Mouse (Mus musculus): ENCODE results near the gene Gm7168.
"Not testable (repeated sequence)": the region's sequence is repeated elsewhere in the genome, so short reads cannot be mapped to it uniquely, and the experiment has no call there.

Gm7168 gene

GRCm38 (mm10) chr17:13948073-13948472 is at the start of gene Gm7168:
Gm7168 (plus strand) TSS chr17:13948373.
- not testable (repeated sequence) for DNase-seq (ENCODE audit: low spot score)

GRCm38 (mm10) chr17:13898838-13899237 is 49.3 kb upstream of the Gm7168 start:
- DNase-seq (ENCODE audit: low spot score), result no peak

GRCm38 (mm10) chr17:13899241-13899640 is 48.9 kb upstream of the Gm7168 start:
- no peak for DNase-seq (ENCODE audit: low spot score)

GRCm38 (mm10) chr17:13903793-13904192 is 44.4 kb upstream of the Gm7168 start:
- DNase-seq (ENCODE audit: low spot score), result no peak

- no peak for DNase-seq (ENCODE audit: low spot score)
Measured at GRCm38 (mm10) chr17:13907082-13907481, 41.1 kb upstream of the Gm7168 start.

- no peak for DNase-seq (ENCODE audit: low spot score)
Measured at GRCm38 (mm10) chr17:13907681-13908080, 40.5 kb upstream of the Gm7168 start.

GRCm38 (mm10) chr17:13913951-13914350 is 34.2 kb upstream of the Gm7168 start:
- DNase-seq (ENCODE audit: low spot score), result no peak

- no peak for DNase-seq (ENCODE audit: low spot score)
Measured at GRCm38 (mm10) chr17:13914531-13914930, 33.6 kb upstream of the Gm7168 start.

- DNase-seq (ENCODE audit: low spot score), result no peak
Measured at GRCm38 (mm10) chr17:13920771-13921170, 27.4 kb upstream of the Gm7168 start.

GRCm38 (mm10) chr17:13923418-13923817 is 24.8 kb upstream of the Gm7168 start:
- DNase-seq (ENCODE audit: low spot score), result no peak

GRCm38 (mm10) chr17:13924588-13924987 is 23.6 kb upstream of the Gm7168 start:
- DNase-seq (ENCODE audit: low spot score), result no peak

GRCm38 (mm10) chr17:13925931-13926330 is 22.2 kb upstream of the Gm7168 start:
- no peak for DNase-seq (ENCODE audit: low spot score)

- no peak for DNase-seq (ENCODE audit: low spot score)
Measured at GRCm38 (mm10) chr17:13930421-13930820, 17.8 kb upstream of the Gm7168 start.

GRCm38 (mm10) chr17:13935364-13935763 is 12.8 kb upstream of the Gm7168 start:
- DNase-seq (ENCODE audit: low spot score), result not testable (repeated sequence)

GRCm38 (mm10) chr17:13937787-13938186 is 10.4 kb upstream of the Gm7168 start:
- no peak for DNase-seq (ENCODE audit: low spot score)

- no peak for DNase-seq (ENCODE audit: low spot score)
Measured at GRCm38 (mm10) chr17:13938652-13939051, 9.5 kb upstream of the Gm7168 start.

GRCm38 (mm10) chr17:13939231-13939630 is 8.9 kb upstream of the Gm7168 start:
- DNase-seq (ENCODE audit: low spot score), result not testable (repeated sequence)

GRCm38 (mm10) chr17:13940487-13940886 is 7.7 kb upstream of the Gm7168 start:
- no peak for DNase-seq (ENCODE audit: low spot score)

GRCm38 (mm10) chr17:13951570-13951969 is 3.4 kb downstream of the Gm7168 start:
- DNase-seq (ENCODE audit: low spot score), result not testable (repeated sequence)

GRCm38 (mm10) chr17:13958129-13958528 is 10.0 kb downstream of the Gm7168 start:
- not testable (repeated sequence) for DNase-seq (ENCODE audit: low spot score)

GRCm38 (mm10) chr17:13962245-13962644 is 14.1 kb downstream of the Gm7168 start:
- not testable (repeated sequence) for DNase-seq (ENCODE audit: low spot score)

- DNase-seq (ENCODE audit: low spot score), result not testable (repeated sequence)
Measured at GRCm38 (mm10) chr17:13965048-13965447, 16.9 kb downstream of the Gm7168 start.

- not testable (repeated sequence) for DNase-seq (ENCODE audit: low spot score)
Measured at GRCm38 (mm10) chr17:13969917-13970316, 21.7 kb downstream of the Gm7168 start.

- DNase-seq (ENCODE audit: low spot score), result not testable (repeated sequence)
Measured at GRCm38 (mm10) chr17:13970796-13971195, 22.6 kb downstream of the Gm7168 start.

- DNase-seq (ENCODE audit: low spot score), result no peak
Measured at GRCm38 (mm10) chr17:13987690-13988089, 39.5 kb downstream of the Gm7168 start.
